Mouse (Mus musculus) ES-Bruce4 (cell line): Measurements from ENCODE around the gene Slc34a2. TPM values are rescaled to one million over a fixed set of nuclear protein-coding genes. Genes with fewer than 3 reads are reported as not detected.

ENCODE experiments used
- H3K27ac ChIP-seq: 2 replicates; pipeline ENCODE4 v1.5.1; 2012; ENCODE audit warnings: low read length, inconsistent platforms; ENCODE audit not compliant: insufficient read depth
- H3K27me3 ChIP-seq: 2 replicates; pipeline ENCODE4 v1.6.1; 2012; ENCODE audit warnings: mild to moderate bottlenecking, low read length, inconsistent platforms; ENCODE audit not compliant: control insufficient read depth, poor library complexity, insufficient read depth, severe bottlenecking
- H3K36me3 ChIP-seq: 2 replicates; pipeline ENCODE4 v1.6.1; 2012; ENCODE audit warnings: inconsistent platforms, mild to moderate bottlenecking, low read length, moderate library complexity; ENCODE audit not compliant: control insufficient read depth, poor library complexity, insufficient read depth, severe bottlenecking
- H3K4me1 ChIP-seq: one replicate; pipeline ENCODE4 v1.8.1; 2011; ENCODE audit warnings: low read length; ENCODE audit not compliant: control insufficient read depth, insufficient read depth
- H3K4me3 ChIP-seq: 2 replicates; pipeline ENCODE4 v1.5.1; 2011; ENCODE audit warnings: low read depth, mild to moderate bottlenecking, low read length
- H3K9ac ChIP-seq: 2 replicates; pipeline ENCODE4 v1.6.1; 2012; ENCODE audit warnings: low read depth, mild to moderate bottlenecking, inconsistent platforms; ENCODE audit not compliant: poor library complexity, severe bottlenecking
- H3K9me3 ChIP-seq: replicated peaks from 2 replicates; pipeline ENCODE4 v1.6.1; 2012; ENCODE audit warnings: mild to moderate bottlenecking, low read length, inconsistent platforms; ENCODE audit not compliant: control insufficient read depth, poor library complexity, insufficient read depth, severe bottlenecking
- CTCF ChIP-seq: IDR thresholded peaks from one replicate; pipeline ENCODE4 v1.8.1; 2011; ENCODE audit warnings: low read depth, low read length
- EP300 ChIP-seq: IDR thresholded peaks from 2 replicates; pipeline ENCODE4 v1.6.1; 2011; ENCODE audit warnings: low read depth, low read length; ENCODE audit not compliant: insufficient read depth
- POLR2A ChIP-seq: IDR thresholded peaks from one replicate; pipeline ENCODE4 v1.8.1; 2011; ENCODE audit warnings: low read length; ENCODE audit not compliant: insufficient read depth
- polyA plus RNA-seq: library from polyadenylated mRNA; stranded (reverse); fragments of >200 nt; gene quantifications from 2 replicates; pipeline ENCODE4 v1.2.4, GENCODE M21; 2011; ENCODE audit warnings: low read depth; ENCODE audit not compliant: missing spikeins, insufficient read depth, insufficient read length

The Slc34a2 gene
- polyA plus RNA-seq, 1 experiment: 1.8 TPM

DNA sequence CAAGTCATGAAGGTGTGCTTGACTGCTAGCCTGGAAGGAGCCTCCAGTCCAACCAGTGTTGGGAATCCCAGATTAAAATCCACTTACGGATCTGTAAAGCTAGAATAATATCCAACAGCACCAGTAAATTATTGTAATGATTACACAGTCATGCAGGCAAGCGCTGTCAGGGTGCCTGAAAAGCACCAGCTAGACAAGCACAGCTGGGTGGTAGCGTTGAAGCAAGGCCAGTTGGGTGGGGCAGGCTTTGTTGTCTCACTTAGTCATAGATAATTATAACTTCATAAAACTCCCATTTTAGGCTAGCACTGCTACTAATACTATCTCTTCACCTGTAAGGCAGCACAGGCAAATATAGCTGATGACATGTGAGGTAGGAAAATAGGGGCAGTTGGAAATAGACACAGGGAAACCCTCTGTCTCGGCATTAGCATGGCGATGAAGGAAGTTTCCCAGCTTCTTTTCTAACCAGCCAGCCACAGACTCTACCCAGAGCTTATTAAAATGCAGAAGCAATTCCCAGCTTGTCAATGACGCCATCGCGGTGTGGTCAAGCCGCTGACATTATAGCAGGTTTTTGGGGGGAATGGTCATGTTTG is 23.8 kb downstream of the Slc34a2 start:
- TF ChIP-seq CTCF (no peak), POLR2A (no peak), EP300 (no peak)
- Histone ChIP-seq H3K36me3 (no peaks in the 10 kb centered on the region), H3K4me3 (no peak overlapping the region), H3K27me3 (no peaks in the 10 kb centered on the region), H3K4me1 (no peaks in the 10 kb centered on the region), H3K9ac (no peak overlapping the region), H3K9me3 (no peaks in the 10 kb centered on the region), H3K27ac (no peak overlapping the region)

GRCm38 (mm10) chr5:53074553-53074952 is 36.7 kb downstream of the Slc34a2 start:
- Histone ChIP-seq H3K4me3 (no peak overlapping the region), H3K9ac (no peak overlapping the region), H3K27me3 (no peaks in the 10 kb centered on the region; the same call in 1 of the 2 replicates), H3K36me3 (no peaks in the 10 kb centered on the region), H3K4me1 (no peaks in the 10 kb centered on the region), H3K27ac (no peak overlapping the region), H3K9me3 (no peaks in the 10 kb centered on the region)
- TF ChIP-seq CTCF: no peak
- TF ChIP-seq EP300: no peak
- TF ChIP-seq POLR2A: no peak

DNA sequence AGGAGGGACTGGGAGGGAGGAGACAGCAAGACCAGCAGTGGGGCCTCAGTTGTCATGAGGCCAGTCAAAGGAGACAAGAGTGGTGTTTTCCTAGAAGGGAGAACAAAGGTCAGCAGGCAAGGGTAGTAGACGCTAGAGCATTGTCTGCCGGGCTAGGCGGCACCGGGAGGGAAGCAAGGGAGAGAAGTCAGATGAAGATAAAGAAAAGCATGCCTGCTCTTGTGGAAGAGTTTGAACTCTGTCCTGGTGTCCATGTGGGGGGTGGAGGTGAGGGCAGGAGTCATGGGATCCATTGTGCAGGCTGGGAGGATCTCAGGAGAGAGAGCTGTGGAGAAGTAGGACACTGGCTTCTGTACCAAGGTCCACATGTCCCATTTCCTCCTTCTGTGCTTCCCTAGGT is 40.6 kb downstream of the Slc34a2 start:
- H3K4me3 ChIP-seq: no peak overlapping the region
- no peak for TF ChIP-seq EP300
- no peak for TF ChIP-seq CTCF
- no peak for TF ChIP-seq POLR2A
- no peaks in the 10 kb centered on the region; the same call in 1 of the 2 replicates for H3K27me3 ChIP-seq
- no peaks in the 10 kb centered on the region for H3K4me1 ChIP-seq
- no peaks in the 10 kb centered on the region for H3K9me3 ChIP-seq
- H3K9ac ChIP-seq: no peak overlapping the region
- no peak overlapping the region for H3K27ac ChIP-seq
- no peaks in the 10 kb centered on the region for H3K36me3 ChIP-seq

- no peaks in the 10 kb centered on the region for H3K27me3 ChIP-seq
- no peak overlapping the region for H3K9ac ChIP-seq
- no peak overlapping the region for H3K27ac ChIP-seq
- TF ChIP-seq POLR2A: no peak
- no peak for TF ChIP-seq EP300
- no peak for TF ChIP-seq CTCF
- H3K4me1 ChIP-seq: no peaks in the 10 kb centered on the region
- no peaks in the 10 kb centered on the region for H3K9me3 ChIP-seq
- no peak overlapping the region for H3K4me3 ChIP-seq
- H3K36me3 ChIP-seq: no peaks in the 10 kb centered on the region
Observed at GRCm38 (mm10) chr5:53087452-53087851, 49.6 kb downstream of the Slc34a2 start.

DNA sequence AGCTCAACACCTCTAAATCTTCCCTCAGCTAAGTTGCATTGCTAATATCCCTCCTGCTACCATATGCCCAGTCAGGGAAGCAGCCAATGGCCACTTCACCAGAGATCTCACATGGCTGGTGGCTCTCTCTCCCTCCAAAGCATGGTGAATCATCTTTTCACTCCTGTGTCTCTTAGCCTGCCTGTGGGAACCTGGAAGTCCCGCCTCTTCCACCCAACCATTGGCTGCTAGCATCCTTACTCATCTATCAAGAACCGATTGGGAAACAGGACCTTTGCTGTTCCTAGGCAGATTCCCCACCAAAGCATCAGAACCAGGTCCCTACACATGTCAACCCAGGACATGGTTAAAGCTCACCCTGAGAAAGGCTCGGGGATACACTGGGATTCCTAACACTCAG is 53.5 kb downstream of the Slc34a2 start:
- H3K4me1 ChIP-seq: no peaks in the 10 kb centered on the region
- no peaks in the 10 kb centered on the region for H3K27me3 ChIP-seq
- no peaks in the 10 kb centered on the region for H3K36me3 ChIP-seq
- no peak overlapping the region for H3K9ac ChIP-seq
- H3K9me3 ChIP-seq: no peaks in the 10 kb centered on the region
- no peak overlapping the region for H3K4me3 ChIP-seq
- TF ChIP-seq EP300: no peak
- TF ChIP-seq POLR2A: no peak
- no peak overlapping the region for H3K27ac ChIP-seq

DNA sequence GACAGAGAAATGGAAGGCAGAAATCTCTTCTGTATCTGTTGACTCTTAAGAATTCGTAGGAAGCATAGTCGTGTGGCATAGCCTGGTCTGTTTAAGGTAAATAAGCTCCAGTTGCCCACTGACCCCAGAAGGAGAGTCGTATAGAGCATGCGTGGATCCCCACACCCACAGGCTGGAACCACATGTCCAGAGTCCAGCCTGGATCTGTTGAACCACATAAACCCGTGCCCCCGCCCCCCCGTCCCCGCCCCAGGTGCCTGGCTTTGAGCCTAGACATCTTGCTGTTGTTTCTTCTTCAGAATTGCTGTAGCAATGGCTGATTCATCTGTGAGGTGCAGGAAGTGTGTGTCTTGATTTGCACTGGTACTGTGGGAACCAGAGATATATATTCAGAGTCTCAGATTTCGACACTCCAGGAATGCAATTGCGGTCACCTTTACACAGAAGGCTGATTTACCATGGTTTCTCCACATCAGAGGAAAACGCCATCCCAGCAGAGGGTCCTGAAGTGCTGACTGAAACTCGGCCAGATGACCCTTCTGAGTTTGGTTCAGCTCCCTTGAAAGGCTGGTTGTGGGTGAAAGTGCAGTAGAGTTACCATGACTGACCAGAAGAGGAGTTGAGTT is 64.1 kb downstream of the Slc34a2 start:
- TF ChIP-seq CTCF (no peak), POLR2A (no peak), EP300 (no peak)
- H3K9ac ChIP-seq: no peak overlapping the region
- no peak overlapping the region for H3K27ac ChIP-seq
- no peaks in the 10 kb centered on the region for H3K9me3 ChIP-seq
- no peaks in the 10 kb centered on the region for H3K4me1 ChIP-seq
- no peak overlapping the region for H3K4me3 ChIP-seq
- no peaks in the 10 kb centered on the region for H3K36me3 ChIP-seq
- H3K27me3 ChIP-seq: no peaks in the 10 kb centered on the region
